Mouse (Mus musculus) yolk sac, embryonic 10.5 days (tissue): ENCODE results near the gene Akap12.

ENCODE experiments used
- DNase-seq: peaks from one replicate; pipeline ENCODE4 v3.0.0-alpha.2; 2017; ENCODE audit warnings: low spot score

Akap12 gene

GRCm38 (mm10) chr10:4266041-4266930 lies at the start of gene Akap12:
Gene Akap12, plus strand, starts transcription at chr10:4266380.
- DNase-seq, result peak; percentile 41

- DNase-seq, result no peak
Measured at GRCm38 (mm10) chr10:4230563-4231359, 35.4 kb upstream of the Akap12 start.

GRCm38 (mm10) chr10:4233102-4233501 lies 33.1 kb upstream of the Akap12 start:
- no peak for DNase-seq

- no peak for DNase-seq
Measured at GRCm38 (mm10) chr10:4239794-4240574, 26.2 kb upstream of the Akap12 start.

- no peak for DNase-seq
Measured at GRCm38 (mm10) chr10:4243591-4244300, 22.4 kb upstream of the Akap12 start.

- no peak for DNase-seq
Measured at GRCm38 (mm10) chr10:4245812-4246211, 20.4 kb upstream of the Akap12 start.

DNA sequence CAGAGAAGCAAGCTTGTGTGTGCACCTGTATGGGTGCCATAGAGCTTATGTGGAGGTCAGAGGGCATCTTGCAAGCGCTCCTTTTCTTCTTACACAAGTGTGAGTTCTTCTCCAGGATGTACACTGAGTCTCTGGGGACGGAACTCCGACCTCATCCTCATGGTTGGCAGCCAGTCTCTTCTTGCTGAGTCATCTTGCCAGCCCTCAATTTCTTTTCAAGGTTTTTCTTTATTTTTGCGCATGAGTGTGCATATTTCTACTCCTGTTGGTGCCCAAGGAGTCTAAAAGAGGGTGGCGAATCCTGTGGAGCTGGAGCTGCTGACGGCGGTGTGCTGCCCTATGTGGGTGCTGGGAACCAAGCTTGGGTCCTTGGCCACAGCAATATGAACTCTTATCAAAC lies 19.8 kb upstream of the Akap12 start:
- no peak for DNase-seq

DNA sequence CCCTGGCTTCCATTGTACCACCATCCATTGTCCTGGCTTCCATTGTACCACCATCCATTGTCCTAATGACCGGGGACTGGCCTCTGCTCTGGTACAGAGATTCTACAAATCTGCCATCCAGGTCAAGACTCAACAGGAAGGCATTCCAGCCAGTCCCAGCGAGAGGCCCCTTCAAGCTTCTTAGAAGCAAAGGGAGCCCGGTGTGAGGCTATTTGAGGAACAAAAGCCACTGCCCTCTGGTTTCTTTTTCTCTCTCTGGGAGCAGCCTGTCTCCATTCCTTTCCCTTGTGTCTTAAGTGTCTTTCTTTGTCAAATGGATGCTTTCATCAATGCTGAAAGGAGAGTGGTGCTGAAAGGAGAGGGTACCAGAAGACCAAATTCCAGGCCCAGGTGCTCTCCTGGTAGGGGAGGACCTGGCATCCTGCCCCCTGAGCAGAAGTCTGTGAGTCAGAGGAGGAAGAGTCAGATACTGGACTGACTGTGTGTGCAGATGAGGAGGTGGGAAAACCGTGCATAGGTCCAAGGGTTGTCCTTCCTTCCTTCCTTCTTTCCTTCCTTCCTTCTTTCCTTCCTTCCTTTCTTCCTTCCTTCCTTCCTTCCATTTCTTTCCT lies 16.8 kb upstream of the Akap12 start:
- no peak for DNase-seq

DNA sequence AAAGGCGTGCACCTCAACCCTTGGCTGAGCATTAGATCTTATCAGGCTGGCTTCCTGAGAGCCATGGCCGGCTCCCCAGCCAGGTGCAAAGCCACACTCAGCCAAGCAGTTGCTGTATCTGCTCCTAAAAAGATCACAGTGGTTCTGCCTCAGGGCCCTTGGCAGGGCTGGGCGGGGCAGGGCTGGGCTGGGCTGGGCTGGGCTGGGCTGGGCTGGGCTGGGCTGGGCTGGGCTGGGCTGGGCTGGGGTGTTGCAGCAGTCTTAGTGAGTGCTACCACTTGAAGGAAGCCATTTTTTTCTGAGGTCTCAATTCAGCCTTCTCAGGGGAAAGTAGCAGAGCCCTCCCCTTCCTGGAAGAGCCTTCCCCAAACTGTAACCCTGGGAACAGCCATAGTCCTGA lies 15.5 kb upstream of the Akap12 start:
- DNase-seq, result no peak

DNA sequence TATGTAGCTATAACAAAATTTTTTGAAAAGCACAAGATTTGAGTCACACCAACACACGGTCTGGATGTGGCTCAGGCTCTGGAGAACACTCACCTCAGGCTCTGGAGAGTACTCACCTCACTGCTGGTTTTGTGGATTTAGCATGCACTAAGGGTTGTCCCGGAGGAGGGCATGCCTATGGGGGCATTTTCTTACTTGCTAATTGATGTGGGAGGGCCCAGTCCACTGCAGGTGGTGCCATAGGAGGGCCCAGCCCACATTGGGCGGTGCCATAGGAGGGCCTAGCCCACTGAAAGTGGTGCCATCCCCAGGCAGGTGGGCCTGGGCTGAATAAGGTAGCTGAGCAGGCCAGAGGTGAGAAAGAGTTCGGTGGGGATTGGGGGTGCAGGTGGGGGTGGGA lies 12.6 kb upstream of the Akap12 start:
- DNase-seq, result no peak

GRCm38 (mm10) chr10:4254459-4254858 lies 11.7 kb upstream of the Akap12 start:
- no peak for DNase-seq

- DNase-seq, result no peak
Measured at GRCm38 (mm10) chr10:4260925-4261324, 5.3 kb upstream of the Akap12 start.

GRCm38 (mm10) chr10:4261359-4261952 lies 4.7 kb upstream of the Akap12 start:
- no peak for DNase-seq

DNA sequence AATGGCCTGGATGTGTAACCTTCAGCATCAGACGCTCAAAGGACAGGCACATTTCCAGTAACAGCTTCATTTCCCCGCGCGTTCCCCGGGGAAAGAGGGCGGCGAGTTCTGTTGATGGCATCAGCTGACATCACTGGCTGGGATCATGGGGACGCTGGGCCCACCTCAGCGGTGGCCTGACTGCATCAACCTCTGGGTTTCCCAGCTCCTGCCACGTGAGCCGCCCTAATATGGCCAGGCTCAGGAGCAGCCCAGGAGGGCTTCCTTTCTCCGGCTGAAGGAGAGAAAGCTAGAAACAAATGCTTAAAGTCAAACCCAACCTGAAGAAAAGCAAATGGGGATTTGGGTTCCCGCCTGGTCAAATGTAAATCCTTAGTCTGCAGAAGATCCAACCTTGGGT lies 539 bp upstream of the Akap12 start:
- no peak for DNase-seq

DNA sequence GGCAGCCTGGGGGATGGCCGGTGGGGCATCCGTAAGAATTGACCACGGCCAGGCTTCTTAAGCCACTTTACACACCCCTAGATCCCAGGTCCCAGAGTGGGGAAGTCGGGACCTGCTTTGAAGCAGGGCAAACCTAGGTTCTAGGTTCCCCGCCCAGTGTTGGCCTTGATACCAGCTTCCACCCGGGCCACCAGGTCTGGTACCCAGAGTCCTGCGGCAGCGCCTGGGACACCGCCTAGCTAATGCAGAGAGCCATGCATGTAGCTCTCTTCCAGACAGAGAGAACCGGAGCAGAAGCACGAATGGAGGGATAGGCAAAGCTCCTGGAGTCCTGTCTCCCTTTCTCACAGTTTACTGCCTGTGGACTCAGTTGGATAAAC lies 741 bp downstream of the Akap12 start:
- peak; percentile 38 for DNase-seq

- DNase-seq, result no peak
Measured at GRCm38 (mm10) chr10:4267481-4267880, 1.3 kb downstream of the Akap12 start.

- no peak for DNase-seq
Measured at GRCm38 (mm10) chr10:4268140-4268539, 2.0 kb downstream of the Akap12 start.

DNA sequence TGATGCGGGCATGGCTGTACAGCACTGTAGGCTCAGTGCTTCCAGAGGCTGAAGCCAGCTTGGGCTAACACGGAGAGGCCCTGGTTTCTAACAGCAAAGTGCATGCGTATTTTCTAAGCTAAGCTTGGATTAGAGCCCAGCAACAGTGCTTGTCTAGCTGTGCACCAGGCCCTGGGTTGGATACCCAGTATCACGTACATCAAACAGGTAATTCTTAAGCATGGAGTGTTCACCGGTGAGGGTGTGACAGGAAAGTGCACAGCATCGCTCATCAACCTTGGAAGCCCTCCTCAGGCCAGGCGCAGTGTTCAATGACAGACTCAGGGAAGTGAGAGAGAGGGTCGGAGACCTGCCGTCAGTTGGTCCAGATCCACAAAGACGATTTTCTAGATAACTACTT lies 9.4 kb downstream of the Akap12 start:
- no peak for DNase-seq

DNA sequence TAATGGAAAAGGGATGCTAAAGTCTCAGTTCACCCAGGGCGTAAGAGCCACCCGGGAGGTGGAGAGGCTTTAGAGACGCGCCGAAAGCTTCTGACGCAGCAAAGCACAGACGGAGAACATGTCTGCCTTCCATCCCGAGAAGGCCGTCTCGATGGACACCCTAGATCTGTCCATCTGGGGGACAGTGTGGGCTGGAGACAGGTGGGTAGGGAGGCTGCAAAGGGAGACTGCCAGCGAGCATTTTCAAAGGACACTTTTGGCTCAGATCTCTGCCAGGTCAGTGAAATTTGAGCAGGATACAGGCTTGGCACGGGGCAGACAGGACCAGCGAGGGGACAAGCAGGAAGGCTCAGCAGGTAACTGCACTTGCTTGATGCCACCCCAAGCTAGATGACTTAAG lies 9.9 kb downstream of the Akap12 start:
- no peak for DNase-seq

DNA sequence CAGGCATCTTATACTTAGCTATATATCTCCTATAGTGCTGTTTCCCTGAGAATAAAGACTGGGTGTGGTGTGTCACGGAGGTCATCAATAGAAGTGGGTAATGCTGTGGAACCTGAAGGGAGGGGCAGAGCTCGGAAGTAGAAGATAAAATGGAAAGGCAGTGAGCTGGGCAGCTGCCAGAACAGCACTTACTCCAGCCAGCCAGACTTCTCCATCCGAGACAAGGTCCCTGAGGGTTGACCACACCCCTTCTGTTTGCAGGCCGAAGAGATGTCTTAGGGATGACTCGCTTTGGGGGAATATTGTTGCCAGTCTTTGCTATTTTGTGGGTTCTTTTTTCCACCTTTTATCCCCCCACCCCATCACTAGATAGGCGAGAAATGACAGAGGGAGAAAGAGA lies 11.9 kb downstream of the Akap12 start:
- no peak for DNase-seq

DNA sequence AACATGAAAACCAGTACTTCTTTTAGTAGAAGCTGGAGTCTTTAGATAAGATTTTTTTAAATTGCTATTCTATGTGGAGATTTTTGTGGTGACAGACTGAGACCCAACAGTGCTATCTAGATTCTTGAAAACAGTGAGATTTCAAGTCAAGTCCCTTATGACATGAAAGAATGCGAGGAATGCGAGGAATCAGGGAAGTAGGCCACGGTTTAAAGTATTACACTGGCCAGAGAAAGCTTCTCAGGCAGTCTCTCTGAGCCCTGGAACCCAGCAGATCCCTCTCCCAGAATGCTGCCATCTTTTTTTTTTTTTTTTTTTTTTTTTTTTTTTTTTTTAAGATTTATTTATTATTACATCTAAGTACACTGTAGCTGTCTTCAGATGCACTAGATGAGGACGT lies 16.2 kb downstream of the Akap12 start:
- DNase-seq, result peak; percentile 36
